Mouse (Mus musculus) urinary bladder, adult 18-20 months (tissue): ENCODE results near the gene Ovch2.
"Not testable (repeated sequence)": the region's sequence is repeated elsewhere in the genome, so short reads cannot be mapped to it uniquely, and the experiment has no call there.

Source experiments
- DNase-seq, 2 experiments: peaks; one replicate each; pipeline ENCODE4 v3.0.0; 2022; ENCODE audit warnings: low spot score in 2 of 2, mixed read lengths in 2 of 2

Ovch2 gene

DNA sequence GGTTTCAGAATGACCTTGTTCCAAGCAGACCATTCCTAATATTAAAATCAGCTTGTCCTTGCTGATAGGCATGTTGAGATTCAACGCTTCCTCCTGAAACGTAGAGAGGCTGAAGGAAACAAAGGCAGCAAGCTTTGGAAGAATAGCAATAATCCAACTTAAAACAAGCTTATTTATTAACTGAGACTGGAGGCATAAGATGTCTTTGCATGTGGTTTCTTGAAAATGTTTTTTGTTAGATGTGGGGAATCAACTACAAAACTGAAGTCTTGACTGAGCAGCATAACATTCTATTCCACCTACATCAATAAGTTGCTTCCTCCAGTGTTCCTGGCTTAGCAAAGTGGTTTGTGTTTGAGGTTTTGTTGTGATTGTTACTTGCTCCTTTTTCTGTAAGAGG is at the start of gene Ovch2:
Ovch2 (minus strand) TSS at position 101 of the 400 bp plus-strand sequence.
- no peak for DNase-seq

DNA sequence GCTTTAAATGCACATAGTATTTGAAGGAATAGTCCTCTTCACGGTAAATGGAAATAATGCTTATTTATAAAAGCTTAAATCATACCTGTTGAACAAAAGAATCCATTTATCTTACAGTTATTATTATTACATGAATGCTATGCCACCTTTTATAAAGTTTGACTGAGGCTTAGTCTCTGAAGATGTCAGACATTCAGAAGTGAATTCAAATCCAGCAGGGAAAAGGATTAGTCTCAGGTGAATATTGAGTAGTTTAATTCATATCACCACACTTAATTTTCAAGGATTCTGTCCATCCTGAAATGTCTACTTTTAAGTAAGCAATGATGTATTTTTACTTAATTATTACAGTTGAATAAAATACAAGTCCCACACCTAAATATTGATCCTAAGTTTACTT is 46.4 kb upstream of the Ovch2 start, which contains the start of gene Olfr470:
Olfr470 (minus strand) TSS at position 101 of the 400 bp plus-strand sequence.
- DNase-seq = not testable (repeated sequence)

DNA sequence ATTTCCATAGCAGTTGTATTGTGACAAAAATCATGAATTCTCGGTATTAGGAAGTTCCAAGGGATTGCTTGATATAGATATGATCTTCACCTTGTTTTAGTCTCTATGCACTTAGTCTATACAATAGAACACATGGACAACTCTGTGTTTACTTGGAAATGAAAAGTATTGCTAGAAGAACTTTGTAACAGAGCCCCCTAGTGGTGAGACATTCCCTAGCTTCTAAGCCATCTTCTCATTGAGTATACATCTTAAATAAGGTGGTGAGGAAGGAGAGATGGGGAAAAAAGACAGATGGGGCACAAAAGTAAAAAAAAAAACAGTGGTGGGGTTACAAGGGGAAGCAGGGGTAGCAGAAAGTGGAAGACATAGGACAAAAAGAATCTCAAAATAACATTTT is 40.7 kb upstream of the Ovch2 start:
- no peak for DNase-seq

DNA sequence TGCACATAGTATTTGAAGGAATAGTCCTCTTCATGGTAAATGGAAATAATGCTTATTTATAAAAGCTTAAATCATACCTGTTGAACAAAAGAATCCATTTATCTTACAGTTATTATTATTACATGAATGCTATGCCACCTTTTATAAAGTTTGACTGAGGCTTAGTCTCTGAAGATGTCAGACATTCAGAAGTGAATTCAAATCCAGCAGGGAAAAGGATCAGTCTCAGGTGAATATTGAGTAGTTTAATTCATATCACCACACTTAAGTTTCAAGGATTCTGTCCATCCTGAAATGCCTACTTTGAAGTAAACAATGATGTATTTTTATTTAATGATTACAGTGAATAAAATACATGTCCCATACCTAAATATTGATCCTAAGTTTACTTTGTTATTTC is 24.4 kb upstream of the Ovch2 start, which contains the start of gene Olfr469:
Olfr469 (minus strand) TSS at position 101 of the 400 bp plus-strand sequence.
- not testable (repeated sequence) for DNase-seq

DNA sequence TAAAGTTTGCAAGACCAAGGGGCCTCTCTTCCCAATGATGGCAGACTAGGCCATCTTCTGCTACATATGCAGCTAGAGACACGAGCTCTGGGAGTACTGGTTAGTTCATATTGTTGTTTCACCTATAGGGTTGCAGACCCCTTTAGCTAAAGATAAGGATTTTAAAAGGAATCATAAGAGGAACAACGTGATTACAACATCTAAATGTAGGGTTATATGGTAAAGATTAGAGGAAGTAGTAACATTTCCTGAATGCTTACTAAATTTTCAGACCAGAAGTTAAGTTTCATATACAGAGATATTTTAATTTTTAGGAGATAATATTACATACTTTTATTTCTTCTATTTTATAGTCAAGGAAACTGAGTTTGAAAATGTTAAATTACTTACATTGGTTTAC is 22.9 kb upstream of the Ovch2 start:
- DNase-seq = not testable (repeated sequence)

DNA sequence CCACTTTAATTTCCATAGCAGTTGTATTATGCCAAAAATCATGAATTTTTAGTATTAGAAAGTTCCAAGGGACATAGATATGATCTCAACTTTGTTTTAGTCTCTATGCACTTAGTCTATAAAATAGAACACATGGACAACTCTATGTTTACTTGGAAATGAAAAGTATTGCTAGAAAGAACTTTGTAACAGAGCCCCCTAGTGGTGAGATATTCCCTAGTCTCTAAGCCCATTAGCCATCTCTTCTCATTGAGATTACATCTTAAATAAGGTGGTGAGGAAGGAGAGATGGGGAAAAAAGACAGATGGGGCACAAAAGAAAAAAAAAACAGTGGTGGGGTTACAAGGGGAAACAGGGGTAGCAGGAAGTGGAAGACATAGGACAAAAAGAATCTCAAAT is 18.4 kb upstream of the Ovch2 start:
- no peak for DNase-seq

DNA sequence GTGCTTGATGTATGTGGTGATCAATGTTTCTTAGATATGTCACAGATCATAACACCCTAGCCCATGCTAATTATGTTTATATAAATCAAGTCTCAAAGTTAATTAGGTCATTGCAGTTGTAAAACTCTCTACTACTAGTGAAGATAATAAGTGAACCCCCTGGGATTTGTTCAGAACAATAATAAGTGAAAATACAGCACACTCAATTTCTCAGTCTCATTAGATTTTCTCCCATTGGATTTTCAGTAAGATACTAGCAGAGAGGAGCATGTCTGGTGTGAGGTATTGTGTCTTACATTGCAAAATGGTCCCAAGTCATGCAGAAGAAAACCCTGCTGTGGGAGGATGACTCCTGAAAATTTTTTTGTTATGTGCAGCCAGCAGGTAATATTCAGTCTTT is 11.0 kb upstream of the Ovch2 start, which contains the start of gene Olfr467:
Olfr467 (plus strand) TSS at position 301 of the 400 bp plus-strand sequence.
- DNase-seq = no peak

DNA sequence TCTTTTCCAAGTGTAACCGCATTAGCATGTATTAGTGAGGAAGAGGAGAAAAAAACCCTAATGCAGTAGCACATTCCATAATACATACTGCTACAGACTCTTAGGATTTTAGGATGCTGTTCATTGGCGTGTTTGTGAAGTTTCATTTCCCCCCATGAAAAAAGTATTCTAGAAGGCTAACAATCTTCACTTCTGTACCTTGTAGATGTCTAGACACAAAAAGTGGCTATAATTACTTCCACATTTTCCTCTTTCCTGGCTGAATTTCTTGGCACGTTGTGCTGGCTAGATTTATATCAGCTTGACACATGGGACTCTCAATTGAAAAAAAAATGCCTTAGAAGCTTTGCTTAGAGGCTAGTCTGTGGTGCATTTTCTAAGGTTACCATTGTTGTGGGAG is 1.1 kb upstream of the Ovch2 start:
- no peak for DNase-seq

DNA sequence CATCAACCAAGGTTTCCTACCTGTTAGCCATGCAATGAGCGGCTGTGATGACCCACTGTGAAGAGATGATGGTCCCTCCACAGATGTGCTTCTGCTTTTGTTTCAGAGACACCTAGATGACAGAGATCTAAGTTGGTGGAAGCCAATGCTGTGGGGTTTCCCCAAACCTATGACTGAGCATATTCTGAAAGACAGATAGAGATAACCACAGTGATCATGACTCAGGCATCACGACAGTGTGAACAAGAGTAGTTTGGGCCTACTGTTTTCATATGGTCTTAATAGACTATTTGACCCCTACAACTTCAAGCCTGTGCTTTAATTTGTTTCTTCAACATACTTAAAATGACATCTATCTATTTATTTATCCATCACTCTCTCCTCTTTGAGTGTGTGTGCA is 4.5 kb downstream of the Ovch2 start:
- DNase-seq = no peak

DNA sequence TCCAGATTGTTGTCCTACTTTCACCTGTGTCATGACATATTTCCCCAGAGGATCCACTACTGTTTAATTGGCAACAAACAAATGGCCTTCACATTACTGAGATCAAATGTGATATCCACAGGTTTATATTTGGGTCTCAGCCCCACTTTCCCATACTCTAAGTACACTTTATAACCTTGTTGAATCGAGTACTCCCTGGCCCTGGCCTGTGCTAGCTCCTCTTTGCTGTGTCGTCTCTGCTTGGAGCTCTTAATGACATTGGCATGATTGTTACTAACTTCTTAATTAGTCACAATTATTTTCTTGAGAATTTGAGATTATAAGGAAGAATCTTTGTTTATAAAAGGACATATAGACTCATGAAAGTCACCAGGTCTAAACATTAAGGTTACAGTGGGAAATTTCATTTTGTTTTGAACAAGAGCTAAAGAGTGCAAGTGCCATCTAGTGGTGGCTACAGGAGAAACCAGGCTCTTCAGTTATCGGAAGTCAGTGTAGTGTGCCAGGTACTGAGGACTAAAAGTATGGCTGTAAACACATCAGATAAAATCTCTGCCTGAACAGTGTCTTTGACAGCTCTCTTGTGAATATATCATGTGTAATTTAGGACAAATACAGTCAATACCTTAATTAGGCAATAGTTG is 12.9 kb downstream of the Ovch2 start:
- DNase-seq = no peak

DNA sequence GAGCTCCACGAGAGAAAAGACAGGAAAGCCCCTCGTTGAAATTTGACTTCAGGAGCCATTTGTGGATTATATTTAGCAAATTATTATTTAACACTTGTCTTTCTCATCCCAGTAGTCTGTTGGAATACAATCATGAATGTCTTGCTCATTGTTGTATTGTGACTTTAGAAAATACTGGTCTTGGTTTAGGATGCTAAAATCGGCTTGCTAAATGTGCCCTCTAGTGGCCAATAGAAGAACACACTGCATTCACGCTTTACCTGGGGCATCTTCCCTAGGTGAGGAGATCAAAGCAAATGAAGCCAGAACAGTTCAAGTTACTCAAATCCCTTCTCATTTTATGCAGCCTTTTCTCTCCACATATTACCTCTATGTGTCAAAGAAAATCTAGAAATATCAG is 21.4 kb downstream of the Ovch2 start:
- no peak for DNase-seq

DNA sequence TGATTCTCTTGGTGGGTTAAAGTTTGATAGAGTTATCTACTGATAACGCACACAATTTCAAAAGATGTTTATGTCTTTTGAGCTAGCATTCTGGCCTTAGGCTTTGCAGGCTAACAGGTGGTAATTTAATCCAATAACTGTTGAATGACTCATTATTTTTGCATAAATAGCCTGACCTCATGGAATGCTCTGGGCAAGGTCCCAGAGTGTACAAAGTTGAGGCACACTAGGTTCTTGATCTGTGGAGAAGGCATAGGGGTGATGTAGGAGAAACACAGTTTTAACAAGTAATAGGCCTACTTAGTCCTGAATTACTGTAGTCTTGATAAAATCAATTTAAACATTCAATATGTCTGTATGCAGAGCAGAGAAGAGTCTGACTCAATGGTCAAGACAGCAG is 22.8 kb downstream of the Ovch2 start:
- no peak for DNase-seq

DNA sequence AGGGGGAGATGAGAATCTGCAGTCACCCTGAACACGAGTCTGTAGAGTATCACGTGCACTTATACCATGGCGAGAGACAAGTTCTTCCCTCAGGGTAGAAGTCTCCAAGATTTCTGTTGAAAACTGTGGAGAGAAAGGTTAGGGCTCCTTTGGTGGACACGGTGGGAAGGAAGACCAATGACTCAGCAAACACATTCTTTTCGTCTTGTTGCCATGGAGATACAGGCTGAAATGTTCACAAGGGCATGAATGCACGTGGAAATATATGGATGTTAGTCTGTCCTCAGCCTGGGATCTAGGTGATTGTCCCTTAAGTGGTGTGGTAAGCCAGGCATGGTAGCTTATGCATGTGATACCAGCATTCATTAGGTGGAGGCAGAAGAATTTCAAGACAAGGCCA is 30.2 kb downstream of the Ovch2 start:
- no peak for DNase-seq

DNA sequence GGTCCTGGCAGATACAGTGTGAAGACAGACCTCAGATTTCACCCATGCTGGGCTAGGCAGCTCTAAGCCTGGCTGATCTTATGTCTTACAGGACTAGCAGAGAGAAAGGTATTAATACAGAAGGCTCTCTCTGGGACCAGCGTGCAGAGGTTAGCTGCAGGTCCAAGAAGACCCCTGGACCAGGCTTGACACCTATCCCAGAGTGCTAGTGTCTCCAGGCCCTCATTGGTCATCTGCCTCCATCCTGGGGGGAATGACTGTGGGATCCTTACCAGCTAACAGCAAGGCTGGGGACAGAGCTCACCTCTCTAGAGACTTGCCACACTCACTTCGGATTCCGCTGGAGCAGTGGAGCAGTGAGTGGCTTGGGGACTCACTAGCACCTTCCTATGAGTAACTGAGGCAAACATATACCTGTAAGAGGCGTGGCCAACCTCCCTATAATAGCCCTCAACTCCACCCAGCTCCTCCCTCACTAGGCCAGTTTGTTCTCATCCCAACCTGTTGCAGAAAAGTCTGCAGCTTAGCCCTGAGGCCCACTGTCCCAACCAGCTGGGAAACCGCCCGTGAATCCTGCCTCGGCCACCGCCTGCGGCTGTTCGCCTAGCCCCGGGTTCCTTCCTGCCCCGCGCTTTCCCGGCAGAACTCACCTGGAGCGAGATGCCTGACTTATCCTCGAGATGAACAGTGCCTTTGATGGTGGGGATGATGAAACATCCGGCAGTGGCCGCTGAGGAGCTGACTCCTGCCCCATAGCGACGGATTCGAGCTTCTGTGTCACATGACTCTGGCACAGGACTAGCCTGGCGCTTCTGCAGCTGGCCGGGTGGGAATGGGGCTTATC is 43.5 kb downstream of the Ovch2 start, which contains the start of gene Cyb5r2:
Cyb5r2 (minus strand) TSS at position 725 of the 844 bp plus-strand sequence.
- no peak for DNase-seq

DNA sequence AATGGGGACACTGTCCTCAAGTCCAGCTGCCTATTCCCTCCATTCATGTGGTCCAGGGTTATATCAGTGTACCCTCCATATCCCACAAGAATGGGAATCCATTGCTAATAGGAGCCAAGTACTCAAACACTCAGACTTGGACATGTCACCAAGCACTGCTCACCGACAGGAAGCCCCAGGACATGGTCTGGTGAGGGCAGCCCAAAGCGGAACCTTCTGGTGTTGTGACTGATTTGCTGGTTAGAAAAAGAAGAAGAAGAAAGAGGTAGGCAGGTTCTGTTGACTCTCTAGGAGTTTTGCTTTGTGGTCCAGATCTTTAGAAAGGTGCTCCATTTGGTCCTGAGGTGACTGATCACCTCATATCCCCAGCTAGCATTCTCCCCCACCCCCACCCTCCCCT is 44.3 kb downstream of the Ovch2 start:
- DNase-seq = no peak

DNA sequence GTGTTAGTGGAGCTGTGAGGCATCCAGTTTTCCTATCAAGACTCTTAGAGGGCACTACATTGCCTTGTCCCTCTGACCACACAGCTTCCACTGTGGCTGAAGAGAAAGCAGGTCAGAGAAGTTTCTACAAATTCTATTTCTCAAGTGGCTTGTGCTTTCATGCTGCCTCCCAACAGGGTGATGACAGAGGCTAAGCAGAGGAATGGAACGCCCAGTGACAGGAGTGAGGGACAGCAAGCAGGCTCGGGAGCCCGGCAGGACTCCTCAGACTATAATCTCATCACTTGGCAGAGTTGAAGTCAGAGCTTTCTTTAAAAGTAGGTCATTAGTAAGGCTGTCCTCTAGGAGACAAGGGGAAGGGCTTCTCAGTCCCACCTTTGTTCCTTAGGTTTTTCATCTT is 45.1 kb downstream of the Ovch2 start:
- no peak for DNase-seq

DNA sequence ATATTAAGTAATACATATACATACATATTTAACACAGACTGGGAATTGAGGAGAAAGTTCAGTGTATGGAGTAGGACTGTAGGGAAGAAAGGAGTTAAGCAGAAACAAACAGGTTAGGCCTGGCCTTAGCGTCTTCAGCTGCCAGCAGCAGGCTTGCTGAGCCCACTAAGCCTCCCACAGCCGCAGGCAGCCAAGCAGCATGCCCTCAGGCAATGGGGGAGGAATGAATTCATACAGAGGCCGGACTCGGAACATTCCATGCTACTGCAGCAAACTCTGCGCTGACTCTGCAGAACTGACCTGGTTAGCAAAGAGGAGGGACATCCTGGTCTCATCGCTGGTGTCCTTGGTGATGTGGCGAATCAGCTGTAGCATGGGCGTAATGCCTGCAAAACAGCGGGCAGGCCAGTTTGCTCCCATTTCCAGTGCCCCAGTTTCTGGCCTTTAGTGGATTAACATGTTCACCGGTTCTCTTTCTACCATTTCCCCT is 48.9 kb downstream of the Ovch2 start:
- DNase-seq = no peak

DNA sequence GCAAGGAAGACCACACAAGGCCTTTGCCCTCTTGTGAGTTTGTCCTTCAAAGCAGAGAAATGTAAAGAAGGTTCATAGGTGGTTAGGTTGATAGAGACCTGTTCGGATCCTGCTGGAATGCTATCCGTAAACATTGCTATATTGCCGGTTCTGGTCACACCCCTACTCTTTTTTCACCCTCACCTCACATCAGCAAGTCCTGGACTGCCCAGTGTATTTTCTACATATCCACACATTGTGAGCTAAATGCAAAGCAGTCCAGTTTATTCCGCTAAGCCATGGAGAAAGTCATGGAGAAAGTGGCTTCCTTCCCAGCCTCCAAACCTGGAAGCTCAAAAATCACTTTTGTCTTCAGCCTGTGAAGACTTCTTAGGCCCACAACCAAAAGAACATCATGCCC is 51.3 kb downstream of the Ovch2 start:
- DNase-seq = no peak

DNA sequence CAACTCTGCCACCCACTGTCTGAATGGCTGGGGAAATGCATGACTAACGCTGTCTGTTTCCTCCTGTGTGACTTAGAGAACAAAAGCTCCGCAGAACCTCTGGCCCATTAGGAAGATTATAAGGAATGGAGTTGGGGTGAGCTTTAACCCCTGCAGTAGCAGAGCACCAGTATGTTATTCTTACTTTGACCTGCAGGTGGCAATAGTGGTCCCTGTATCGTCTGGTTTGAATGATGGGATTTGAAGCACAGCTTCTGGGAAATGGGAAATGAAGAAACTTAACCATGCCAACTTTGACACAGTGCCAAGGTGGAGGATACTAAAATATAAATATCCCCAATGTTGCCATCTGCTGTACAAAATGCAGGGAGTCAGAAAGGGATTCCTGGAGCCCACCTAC is 51.7 kb downstream of the Ovch2 start:
- DNase-seq = no peak

DNA sequence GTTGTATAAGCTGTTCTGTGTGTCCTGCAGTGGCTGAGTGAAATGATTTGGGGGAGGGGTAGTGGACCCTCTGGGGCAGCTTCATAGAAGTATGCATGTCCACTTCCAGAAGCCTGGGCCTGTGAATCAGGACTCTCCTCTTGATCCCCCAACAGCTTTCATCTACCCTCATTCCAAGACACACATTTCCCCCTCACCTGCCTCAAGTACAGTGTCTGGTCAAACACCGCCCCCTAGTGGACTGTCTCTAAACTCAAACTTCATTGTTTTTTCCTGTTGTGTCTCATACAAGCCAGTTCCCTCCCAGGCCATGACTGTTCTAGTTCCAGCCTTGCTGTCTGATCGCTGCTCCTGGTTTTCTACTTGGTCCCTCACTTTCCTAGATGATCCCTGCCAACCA is 53.1 kb downstream of the Ovch2 start:
- peak in 1 of 2 experiments; percentile 20 for DNase-seq

DNA sequence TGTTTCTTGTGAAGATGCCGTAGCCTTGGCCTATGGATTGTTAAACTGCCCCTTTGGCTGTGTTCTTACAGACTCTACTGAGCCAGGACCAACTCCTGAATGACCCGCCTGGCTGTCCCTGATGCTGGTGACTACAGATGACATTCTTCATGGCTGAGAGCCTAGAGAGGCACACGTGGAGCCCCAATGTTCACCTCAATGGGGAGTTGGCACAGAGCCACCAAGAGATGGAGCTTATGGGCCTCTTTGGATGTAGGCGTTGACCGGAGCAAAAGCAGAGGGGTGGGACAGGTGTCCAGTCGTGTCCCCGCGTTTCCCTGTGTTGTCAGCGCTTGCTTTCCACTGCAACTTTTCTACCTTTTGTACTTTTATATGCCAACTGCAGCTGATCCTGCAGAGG is 53.5 kb downstream of the Ovch2 start:
- no peak for DNase-seq

DNA sequence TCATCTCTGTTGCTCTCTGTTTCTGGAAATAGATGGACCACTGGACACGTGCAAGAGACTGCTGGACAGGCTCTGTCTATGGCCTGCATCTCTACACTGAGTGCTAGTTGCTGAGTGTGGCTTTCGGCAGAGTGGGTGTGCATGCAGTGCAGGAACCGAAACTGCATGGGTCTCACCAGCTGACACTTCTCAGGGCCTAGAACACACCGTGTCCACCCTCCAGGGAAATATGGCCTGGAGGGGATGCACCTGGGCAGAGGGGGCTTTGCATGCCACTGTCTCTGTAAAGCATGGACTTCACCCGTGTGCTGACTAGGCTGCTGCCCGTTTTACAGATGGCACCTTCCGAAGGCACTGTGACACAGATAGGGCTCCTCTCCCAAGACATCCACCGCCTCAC is 55.0 kb downstream of the Ovch2 start:
- no peak for DNase-seq

DNA sequence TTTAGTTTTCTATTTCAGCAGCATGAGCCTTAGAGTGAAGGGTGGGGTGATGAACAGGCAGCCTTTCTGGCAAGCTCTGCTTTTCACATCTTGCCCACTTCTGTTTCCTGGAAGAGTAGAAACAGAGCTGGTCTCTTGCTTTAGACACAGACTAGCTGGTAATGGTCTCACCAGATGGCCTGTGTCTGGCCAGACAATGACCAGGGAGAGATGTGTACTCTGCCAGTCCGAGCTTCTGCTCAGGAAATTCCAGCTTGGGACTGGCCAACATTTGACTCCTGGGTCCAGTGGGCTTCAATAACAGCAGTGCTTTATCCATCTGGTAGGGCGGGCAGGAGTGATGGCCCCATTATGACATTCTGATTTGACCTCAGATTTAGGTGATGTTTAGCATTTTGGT is 55.9 kb downstream of the Ovch2 start:
- no peak for DNase-seq
